Mouse (Mus musculus): ENCODE data around the gene Asl. TPM values are rescaled to one million over a fixed set of nuclear protein-coding genes. Genes with fewer than 3 reads are reported as not detected.
A peak's percentile ranks its signal among the peaks of the same experiment; 100 is the strongest.

Asl gene
- total and polyA plus RNA-seq, 3 experiments: 15.8 to 26.7 TPM; not detected in 1

DNA sequence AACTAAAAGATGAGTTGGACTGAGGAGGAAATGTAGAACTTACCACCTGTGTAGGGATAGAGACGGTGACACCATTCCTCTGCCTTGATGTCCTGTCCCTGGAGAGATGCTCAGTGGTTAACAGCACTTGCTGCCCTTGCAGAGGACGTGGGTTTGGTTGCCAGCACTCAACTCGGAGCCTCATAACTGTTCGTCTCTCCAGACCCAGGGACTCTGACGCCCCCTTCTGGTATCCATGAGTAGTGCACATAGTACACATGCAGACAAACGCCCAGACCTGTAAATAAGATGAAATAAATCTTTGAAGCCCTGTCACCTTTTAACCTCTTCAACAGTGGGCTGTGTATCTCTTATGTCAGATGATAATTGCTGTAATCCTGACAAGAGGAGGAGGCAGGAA is 18.0 kb upstream of the Asl start:
- Histone ChIP-seq H3K27me3 (ENCODE audit: control insufficient read depth in 1 of 2, insufficient read depth in 2 of 2, low read length in 2 of 2) (no peaks in the 10 kb centered on the region), H3K9me3 (replicated peaks; ENCODE audit: insufficient read depth, low read length) (no peaks in the 10 kb centered on the region), H3K9ac (ENCODE audit: control insufficient read depth, low read depth, low read length, poor library complexity, severe bottlenecking) (no peak overlapping the region), H3K36me3 (ENCODE audit: control insufficient read depth in 1 of 2, insufficient read depth in 2 of 2, low read length in 2 of 2) (peaks cover 0 to 25% of the 10 kb centered on the region in 2 experiments; a peak in 2 of 4 replicates), H3K4me1 (ENCODE audit: control insufficient read depth in 1 of 2, insufficient read depth in 2 of 2, low read length in 2 of 2) (no peaks in the 10 kb centered on the region), H3K4me3 (ENCODE audit: control insufficient read depth in 1 of 2, insufficient read depth in 1 of 2, low read depth in 2 of 2, low read length in 2 of 2) (no peak overlapping the region), H3K27ac (ENCODE audit: control insufficient read depth, low read depth, low read length) (no peak overlapping the region), H3K79me2 (ENCODE audit: control insufficient read depth, insufficient read depth, low read length, poor library complexity) (no peaks in the 10 kb centered on the region)
- DNase-seq (ENCODE audit: low read depth, low spot score): peak; percentile 55
- TF ChIP-seq SMC3 (IDR thresholded peaks at IDR 0.05; ENCODE audit: low read depth, low read length): peak; percentile 35; the same call in 1 of the 2 replicates
- peak; percentile 63 to 80 (median 68) for TF ChIP-seq CTCF (IDR thresholded peaks at IDR 0.05 in 2 of 3, conservative IDR thresholded peaks at IDR 0.05 in 1 of 3; ENCODE audit: control insufficient read depth in 1 of 3, insufficient read depth in 1 of 3, low read depth in 2 of 3, low read length in 3 of 3, poor library complexity in 1 of 3, severe bottlenecking in 1 of 3)
- TF ChIP-seq ZNF384 (IDR thresholded peaks at IDR 0.05; ENCODE audit: low read depth, low read length): no peak

- no peak for TF ChIP-seq E2F4 (IDR thresholded peaks at IDR 0.05; ENCODE audit: borderline replicate concordance, low read depth, low read length)
- Histone ChIP-seq H3K79me2 (ENCODE audit: control insufficient read depth, insufficient read depth, low read length, poor library complexity) (no peaks in the 10 kb centered on the region), H3K36me3 (ENCODE audit: control insufficient read depth in 1 of 2, insufficient read depth in 2 of 2, low read length in 2 of 2) (peaks cover 0 to 27% of the 10 kb centered on the region in 2 experiments; a peak in 2 of 4 replicates), H3K9ac (ENCODE audit: control insufficient read depth, low read depth, low read length, poor library complexity, severe bottlenecking) (no peak overlapping the region), H3K4me1 (ENCODE audit: control insufficient read depth in 1 of 2, insufficient read depth in 2 of 2, low read length in 2 of 2) (no peaks in the 10 kb centered on the region), H3K27me3 (ENCODE audit: control insufficient read depth in 1 of 2, insufficient read depth in 2 of 2, low read length in 2 of 2) (no peaks in the 10 kb centered on the region), H3K27ac (ENCODE audit: control insufficient read depth, low read depth, low read length) (no peak overlapping the region), H3K4me3 (ENCODE audit: control insufficient read depth in 1 of 2, insufficient read depth in 1 of 2, low read depth in 2 of 2, low read length in 2 of 2) (no peak overlapping the region), H3K9me3 (replicated peaks; ENCODE audit: insufficient read depth, low read length) (no peaks in the 10 kb centered on the region)
- no peak for DNase-seq (ENCODE audit: low read depth, low spot score)
Observed at GRCm38 (mm10) chr5:130046589-130046988, 17.5 kb upstream of the Asl start.

GRCm38 (mm10) chr5:130046100-130046499 is 17.1 kb upstream of the Asl start:
- Histone ChIP-seq H3K4me3 (ENCODE audit: control insufficient read depth in 1 of 2, insufficient read depth in 1 of 2, low read depth in 2 of 2, low read length in 2 of 2) (no peak overlapping the region), H3K9me3 (replicated peaks; ENCODE audit: insufficient read depth, low read length) (no peaks in the 10 kb centered on the region), H3K4me1 (ENCODE audit: control insufficient read depth in 1 of 2, insufficient read depth in 2 of 2, low read length in 2 of 2) (no peaks in the 10 kb centered on the region), H3K79me2 (ENCODE audit: control insufficient read depth, insufficient read depth, low read length, poor library complexity) (no peaks in the 10 kb centered on the region), H3K27ac (ENCODE audit: control insufficient read depth, low read depth, low read length) (no peak overlapping the region), H3K36me3 (ENCODE audit: control insufficient read depth in 1 of 2, insufficient read depth in 2 of 2, low read length in 2 of 2) (peaks cover 0 to 31% of the 10 kb centered on the region in 2 experiments; a peak in 2 of 4 replicates), H3K9ac (ENCODE audit: control insufficient read depth, low read depth, low read length, poor library complexity, severe bottlenecking) (no peak overlapping the region), H3K27me3 (ENCODE audit: control insufficient read depth in 1 of 2, insufficient read depth in 2 of 2, low read length in 2 of 2) (no peaks in the 10 kb centered on the region)
- TF ChIP-seq CHD2 (IDR thresholded peaks at IDR 0.05; ENCODE audit: low read length): no peak
- TF ChIP-seq TCF12 (IDR thresholded peaks at IDR 0.05; ENCODE audit: low read depth, low read length): no peak
- no peak for TF ChIP-seq ZNF384 (IDR thresholded peaks at IDR 0.05; ENCODE audit: low read depth, low read length)
- no peak for TF ChIP-seq SIN3A (IDR thresholded peaks at IDR 0.05; ENCODE audit: low read length)
- no peak for TF ChIP-seq TBP (IDR thresholded peaks at IDR 0.05; ENCODE audit: low read depth, low read length)
- no peak for TF ChIP-seq EP300 (IDR thresholded peaks at IDR 0.05; ENCODE audit: low read depth in 1 of 2, low read length in 2 of 2)
- no peak for TF ChIP-seq ELF1 (IDR thresholded peaks at IDR 0.05; ENCODE audit: low read depth, low read length)
- TF ChIP-seq UBTF (IDR thresholded peaks at IDR 0.05; ENCODE audit: borderline replicate concordance, insufficient read depth, low read depth, low read length): no peak
- TF ChIP-seq ZC3H11A (IDR thresholded peaks at IDR 0.05; ENCODE audit: low read depth, low read length): no peak
- TF ChIP-seq MEF2A (IDR thresholded peaks at IDR 0.05; ENCODE audit: extremely low read depth, insufficient replicate concordance, low read depth, low read length, poor library complexity, severe bottlenecking): no peak
- no peak for TF ChIP-seq MAFK (IDR thresholded peaks at IDR 0.05; ENCODE audit: borderline replicate concordance, low read depth, low read length)
- TF ChIP-seq NELFE (IDR thresholded peaks at IDR 0.05; ENCODE audit: low read depth, low read length): no peak
- no peak for TF ChIP-seq RCOR1 (IDR thresholded peaks at IDR 0.05; ENCODE audit: low read depth, low read length)
- TF ChIP-seq MYB (IDR thresholded peaks at IDR 0.05; ENCODE audit: low read depth, low read length): no peak
- TF ChIP-seq HCFC1 (IDR thresholded peaks at IDR 0.05; ENCODE audit: low read depth, low read length): no peak
- TF ChIP-seq POLR2A (IDR thresholded peaks at IDR 0.05; ENCODE audit: control insufficient read depth in 1 of 2, insufficient read depth in 1 of 2, low read depth in 1 of 2, low read length in 2 of 2, poor library complexity in 1 of 2): no peak
- TF ChIP-seq TAL1 (IDR thresholded peaks at IDR 0.05; ENCODE audit: low read length): no peak
- no peak for TF ChIP-seq JUND (IDR thresholded peaks at IDR 0.05; ENCODE audit: low read depth, low read length)
- TF ChIP-seq BHLHE40 (IDR thresholded peaks at IDR 0.05; ENCODE audit: borderline replicate concordance, low read depth, low read length): no peak
- DNase-seq (ENCODE audit: low read depth, low spot score): no peak
